Mouse (Mus musculus) heart, postnatal 4 days (tissue): Measurements from ENCODE around the gene Galntl6. TPM values are rescaled to one million over a fixed set of nuclear protein-coding genes. Genes with fewer than 3 reads are reported as not detected.
"Not testable (repeated sequence)": the region's sequence is repeated elsewhere in the genome, so short reads cannot be mapped to it uniquely, and the experiment has no call there.

ENCODE experiments used
- DNase-seq: peaks from one replicate; pipeline ENCODE4 v3.0.0; 2021
- total RNA-seq, 2 experiments: library from RNA; stranded (reverse); gene quantifications; 2 replicates each; pipeline ENCODE4 v1.2.3; 2021

Gene Galntl6
- total RNA-seq, 2 experiments from 2014 or later = not detected

GRCm38 (mm10) chr8:57765726-57766351 lies 1146.6 kb downstream of the Galntl6 start:
- DNase-seq = no peak

- no peak for DNase-seq
Measured at GRCm38 (mm10) chr8:57765192-57765591, 1147.2 kb downstream of the Galntl6 start.

- DNase-seq = not testable (repeated sequence)
Measured at GRCm38 (mm10) chr8:57762622-57763021, 1149.8 kb downstream of the Galntl6 start.

- DNase-seq = no peak
Measured at GRCm38 (mm10) chr8:57760921-57761320, 1151.5 kb downstream of the Galntl6 start.

GRCm38 (mm10) chr8:57758857-57759256 lies 1153.6 kb downstream of the Galntl6 start:
- DNase-seq = no peak

GRCm38 (mm10) chr8:57757476-57757875 lies 1155.0 kb downstream of the Galntl6 start:
- DNase-seq = no peak

- no peak for DNase-seq
Measured at GRCm38 (mm10) chr8:57754066-57754465, 1158.4 kb downstream of the Galntl6 start.

- DNase-seq = no peak
Measured at GRCm38 (mm10) chr8:57743636-57744035, 1168.8 kb downstream of the Galntl6 start.

- no peak for DNase-seq
Measured at GRCm38 (mm10) chr8:57741983-57742382, 1170.5 kb downstream of the Galntl6 start.

- DNase-seq = no peak
Measured at GRCm38 (mm10) chr8:57741309-57741708, 1171.1 kb downstream of the Galntl6 start.

- DNase-seq = no peak
Measured at GRCm38 (mm10) chr8:57737281-57737680, 1175.2 kb downstream of the Galntl6 start.

GRCm38 (mm10) chr8:57732795-57733194 lies 1179.6 kb downstream of the Galntl6 start:
- DNase-seq = no peak

- DNase-seq = no peak
Measured at GRCm38 (mm10) chr8:57731666-57732065, 1180.8 kb downstream of the Galntl6 start.

- no peak for DNase-seq
Measured at GRCm38 (mm10) chr8:57728276-57728675, 1184.2 kb downstream of the Galntl6 start.

- DNase-seq = no peak
Measured at GRCm38 (mm10) chr8:57724843-57725627, 1187.4 kb downstream of the Galntl6 start.

Other genes with a start within 250 kb of the Galntl6 start
- gene BC030500, start 885 bp downstream of the Galntl6 start, total RNA-seq = not detected